Mouse (Mus musculus): ENCODE measurements at regions not wholly inside any gene's neighbourhood (a gene's known extent, or its start where the extent isn't known, plus 50 kb on each side); places are given as distances from the start of the nearest gene placed in this dataset.

- Histone ChIP-seq H3K4me2 (ENCODE audit: low read depth, low read length) (no peak overlapping the region), H3K4me3 (ENCODE audit: low read length) (no peak overlapping the region), H3K4me1 (ENCODE audit: control insufficient read depth, insufficient read depth, low read length) (no peaks in the 10 kb centered on the region), H3K9ac (ENCODE audit: low read depth, low read length) (no peak overlapping the region), H3K9me3 (ENCODE audit: control insufficient read depth, low read length) (no peaks in the 10 kb centered on the region), H3K27me3 (replicated peaks; ENCODE audit: control insufficient read depth, insufficient read depth, low read length) (peaks cover 3% of the 10 kb centered on the region), H3K36me3 (ENCODE audit: control insufficient read depth, insufficient read depth, low read length) (no peaks in the 10 kb centered on the region), H3K27ac (ENCODE audit: low read length) (no peak overlapping the region)
- 78% methylated on average over 2 of the region's 2 CpGs for WGBS
- no peak for ATAC-seq
Measured at GRCm38 (mm10) chrX:135080380-135081158, 71.6 kb upstream of the Zmat1 start.

GRCm38 (mm10) chrX:135079388-135079787 is 70.4 kb upstream of the Zmat1 start:
- Histone ChIP-seq H3K4me2 (ENCODE audit: low read depth, low read length) (no peak overlapping the region), H3K9ac (ENCODE audit: low read depth, low read length) (no peak overlapping the region), H3K4me3 (ENCODE audit: low read length) (no peak overlapping the region), H3K27ac (ENCODE audit: low read length) (no peak overlapping the region), H3K9me3 (ENCODE audit: control insufficient read depth, low read length) (no peaks in the 10 kb centered on the region), H3K27me3 (replicated peaks; ENCODE audit: control insufficient read depth, insufficient read depth, low read length) (peaks cover 3% of the 10 kb centered on the region), H3K36me3 (ENCODE audit: control insufficient read depth, insufficient read depth, low read length) (no peaks in the 10 kb centered on the region), H3K4me1 (ENCODE audit: control insufficient read depth, insufficient read depth, low read length) (no peaks in the 10 kb centered on the region)
- whole genome bisulfite sequencing = 70% methylated on average over 2 of the region's 2 CpGs
- no peak for ATAC-seq

GRCm38 (mm10) chrX:135075903-135076302 is 66.9 kb upstream of the Zmat1 start:
- 81% methylated on average over 2 of the region's 2 CpGs for WGBS
- Histone ChIP-seq H3K9ac (ENCODE audit: low read depth, low read length) (no peak overlapping the region), H3K36me3 (ENCODE audit: control insufficient read depth, insufficient read depth, low read length) (no peaks in the 10 kb centered on the region)

GRCm38 (mm10) chrX:135069448-135069847 is 60.4 kb upstream of the Zmat1 start:
- H3K4me2 ChIP-seq (ENCODE audit: low read depth, low read length) = no peak overlapping the region
- no peak for ATAC-seq
- no peaks in the 10 kb centered on the region for H3K9me3 ChIP-seq (ENCODE audit: control insufficient read depth, low read length)
- no peak overlapping the region for H3K4me3 ChIP-seq (ENCODE audit: low read length)
- H3K27me3 ChIP-seq (replicated peaks; ENCODE audit: control insufficient read depth, insufficient read depth, low read length) = no peaks in the 10 kb centered on the region
- no peaks in the 10 kb centered on the region for H3K36me3 ChIP-seq (ENCODE audit: control insufficient read depth, insufficient read depth, low read length)
- no peak overlapping the region for H3K9ac ChIP-seq (ENCODE audit: low read depth, low read length)
- no peaks in the 10 kb centered on the region for H3K4me1 ChIP-seq (ENCODE audit: control insufficient read depth, insufficient read depth, low read length)
- WGBS = 30% methylated on average over 1 of the region's 1 CpGs
- no peak overlapping the region for H3K27ac ChIP-seq (ENCODE audit: low read length)

More at GRCm38 (mm10) chrX:135075903-135076302, 66.9 kb upstream of the Zmat1 start:
- Histone ChIP-seq H3K4me1 (ENCODE audit: control insufficient read depth, insufficient read depth, low read length) (no peaks in the 10 kb centered on the region), H3K4me2 (ENCODE audit: low read depth, low read length) (no peak overlapping the region), H3K4me3 (ENCODE audit: low read length) (no peak overlapping the region), H3K27me3 (replicated peaks; ENCODE audit: control insufficient read depth, insufficient read depth, low read length) (peaks cover 3% of the 10 kb centered on the region), H3K27ac (ENCODE audit: low read length) (no peak overlapping the region), H3K9me3 (ENCODE audit: control insufficient read depth, low read length) (no peaks in the 10 kb centered on the region)
- ATAC-seq = no peak

DNA sequence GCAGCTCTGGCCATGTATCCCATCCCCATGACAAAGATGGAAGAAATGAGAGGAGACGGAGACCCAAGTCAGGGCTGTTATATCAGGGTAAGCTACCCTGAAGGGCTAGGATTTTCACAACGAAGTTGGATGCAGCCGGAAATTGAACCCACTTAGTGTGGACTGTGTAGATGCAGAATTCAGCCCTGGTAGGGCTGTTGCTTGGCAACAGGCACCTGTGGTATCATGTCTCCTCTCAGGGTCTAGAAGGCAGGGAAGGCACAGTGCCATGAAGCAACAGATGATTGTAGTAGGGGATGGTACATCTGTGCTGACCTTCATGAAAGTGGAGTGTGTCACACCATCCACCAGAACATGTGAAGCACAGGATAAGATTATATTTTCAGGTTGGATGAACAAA is 51.2 kb upstream of the Zmat1 start:
- Histone ChIP-seq H3K27me3 (replicated peaks; ENCODE audit: control insufficient read depth, insufficient read depth, low read length) (no peaks in the 10 kb centered on the region), H3K27ac (ENCODE audit: low read length) (no peak overlapping the region), H3K9ac (ENCODE audit: low read depth, low read length) (no peak overlapping the region), H3K9me3 (ENCODE audit: control insufficient read depth, low read length) (no peaks in the 10 kb centered on the region), H3K4me3 (ENCODE audit: low read length) (no peak overlapping the region), H3K4me1 (ENCODE audit: control insufficient read depth, insufficient read depth, low read length) (no peaks in the 10 kb centered on the region), H3K36me3 (ENCODE audit: control insufficient read depth, insufficient read depth, low read length) (no peaks in the 10 kb centered on the region), H3K4me2 (ENCODE audit: low read depth, low read length) (no peak overlapping the region)
- no peak for ATAC-seq
- WGBS = 80% methylated on average over 3 of the region's 3 CpGs

DNA sequence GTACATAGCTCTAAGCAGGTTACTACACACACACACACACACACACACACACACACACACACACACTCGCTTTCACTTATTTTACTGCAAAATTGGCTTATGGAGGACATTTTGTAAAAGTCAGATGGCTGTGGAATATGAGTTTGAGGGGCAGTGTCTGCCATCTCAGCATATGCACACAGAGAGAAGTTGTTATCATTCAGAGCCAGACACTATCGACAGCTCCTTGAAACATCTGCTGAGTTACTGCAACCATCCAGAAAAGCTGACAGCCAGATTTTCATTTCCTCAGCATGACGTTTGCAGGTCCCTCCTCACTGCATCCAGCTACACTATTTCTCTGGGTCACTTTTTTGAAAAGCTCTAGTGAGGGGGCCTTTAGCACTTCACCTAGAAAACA is 49.9 kb upstream of the Zmat1 start:
- WGBS = 63% methylated on average over 3 of the region's 3 CpGs
- Histone ChIP-seq H3K27me3 (replicated peaks; ENCODE audit: control insufficient read depth, insufficient read depth, low read length) (peaks cover 2% of the 10 kb centered on the region; the same call in 1 of the 2 replicates), H3K36me3 (ENCODE audit: control insufficient read depth, insufficient read depth, low read length) (no peaks in the 10 kb centered on the region), H3K4me3 (ENCODE audit: low read length) (no peak overlapping the region), H3K9ac (ENCODE audit: low read depth, low read length) (no peak overlapping the region), H3K4me1 (ENCODE audit: control insufficient read depth, insufficient read depth, low read length) (no peaks in the 10 kb centered on the region), H3K27ac (ENCODE audit: low read length) (no peak overlapping the region), H3K4me2 (ENCODE audit: low read depth, low read length) (no peak overlapping the region), H3K9me3 (ENCODE audit: control insufficient read depth, low read length) (no peaks in the 10 kb centered on the region)
- no peak for ATAC-seq

All from intestine, embryonic 16.5 days (tissue).